Mouse (Mus musculus): Measurements from ENCODE around the gene Wdr4.

DNA sequence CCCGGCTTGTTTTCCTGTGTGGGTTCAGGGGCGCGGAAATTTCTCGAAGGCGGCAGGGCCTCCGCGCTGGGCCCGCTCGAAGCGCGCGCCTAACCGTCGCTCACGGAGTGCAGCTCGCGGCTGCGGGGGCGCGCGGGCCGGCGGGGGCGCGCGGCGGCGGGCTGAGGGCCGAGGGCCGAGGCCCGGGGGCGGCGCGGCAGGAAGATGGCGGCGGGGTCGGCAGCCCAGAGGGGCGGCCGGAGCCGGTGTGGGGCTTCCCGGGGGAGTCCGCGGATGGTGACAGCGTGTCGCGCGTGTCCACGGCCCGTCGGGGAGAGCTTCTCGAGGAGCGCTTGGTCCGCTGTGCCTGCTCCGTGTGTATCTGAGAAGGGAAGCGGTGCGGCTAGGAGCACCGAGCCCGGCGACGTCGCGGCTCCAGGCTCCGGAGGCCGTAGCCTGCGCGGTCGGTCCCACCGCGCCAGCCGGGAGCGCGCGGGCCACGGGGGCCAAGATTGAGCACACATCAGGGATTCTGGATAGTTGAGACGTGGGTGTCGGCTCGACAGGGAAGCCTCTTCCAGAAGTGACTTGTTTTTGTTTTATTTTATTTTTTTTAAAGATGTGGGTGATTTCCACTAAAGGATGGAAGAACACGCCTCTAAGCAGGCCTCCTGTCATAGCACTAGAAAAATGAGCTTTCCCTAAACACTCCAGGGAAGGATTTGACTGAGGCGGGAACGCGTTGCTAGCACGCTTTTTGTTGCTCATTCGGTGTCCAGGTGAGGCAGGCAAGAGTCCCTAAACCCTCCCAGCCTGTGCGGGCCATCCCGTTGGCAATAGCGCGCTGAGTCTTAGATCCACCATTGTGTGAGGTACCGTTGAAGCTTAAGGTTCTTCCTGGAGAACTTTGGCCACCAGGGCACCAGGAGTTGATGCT is 45.6 kb upstream of the Wdr4 start:
- peak; percentile 41 for TF ChIP-seq CTCF (IDR thresholded peaks at IDR 0.05)
- no peak for TF ChIP-seq EP300 (IDR thresholded peaks at IDR 0.05)
